Mouse (Mus musculus) kidney, postnatal 0 days (tissue): ENCODE data around the gene Psg19. TPM values are rescaled to one million over a fixed set of nuclear protein-coding genes. Genes with fewer than 3 reads are reported as not detected.
A peak's percentile ranks its signal among the peaks of the same experiment; 100 is the strongest.

Experiments used
- ATAC-seq: fragments of 200-750 bp; cut with Nextera tagmentation; replicated peaks from 2 replicates; pipeline ENCODE4 v1.8.0; 2017; ENCODE audit warnings: low read depth, moderate number of reproducible peaks, moderate TSS enrichment, moderate library complexity; ENCODE audit not compliant: low FRiP score
- DNase-seq: peaks from one replicate; pipeline ENCODE4 v3.0.0-alpha.2; 2016; ENCODE audit warnings: low spot score
- H3K27ac ChIP-seq: fragments of 300-500 bp; sonication (generic); 2 replicates; pipeline ENCODE4 v1.5.1; 2014; ENCODE audit warnings: mild to moderate bottlenecking
- H3K27me3 ChIP-seq: fragments of 300-500 bp; sonication (generic); 2 replicates; pipeline ENCODE4 v1.6.1; 2014; ENCODE audit warnings: low read length, mixed read lengths; ENCODE audit not compliant: insufficient read depth
- H3K36me3 ChIP-seq: fragments of 300-500 bp; sonication (generic); 2 replicates; pipeline ENCODE4 v1.6.1; 2014; ENCODE audit warnings: low read length, mixed read lengths; ENCODE audit not compliant: insufficient read depth
- H3K4me1 ChIP-seq: fragments of 300-500 bp; sonication (generic); replicated peaks from 2 replicates; pipeline ENCODE4 v1.6.1; 2014; ENCODE audit warnings: antibody characterized with exemption, low read length, mixed read lengths; ENCODE audit not compliant: insufficient read depth
- H3K4me2 ChIP-seq: fragments of 300-500 bp; sonication (generic); 2 replicates; pipeline ENCODE4 v1.6.1; 2014; ENCODE audit warnings: mild to moderate bottlenecking, low read length, moderate library complexity, mixed read lengths
- H3K4me3 ChIP-seq: fragments of 300-500 bp; sonication (generic); replicated peaks from 2 replicates; pipeline ENCODE4 v1.5.1; 2014; ENCODE audit warnings: low read depth, low read length
- H3K9ac ChIP-seq: fragments of 300-500 bp; sonication (generic); 2 replicates; pipeline ENCODE4 v1.6.1; 2014; ENCODE audit warnings: low read depth, low read length
- H3K9me3 ChIP-seq: fragments of 300-500 bp; sonication (generic); replicated peaks from 2 replicates; pipeline ENCODE4 v1.6.1; 2016; ENCODE audit warnings: low read length, inconsistent platforms, mixed read lengths
- CTCF ChIP-seq: IDR thresholded peaks from 2 replicates; pipeline ENCODE4 v1.5.1; 2016; ENCODE audit warnings: antibody characterized with exemption, low read depth, mild to moderate bottlenecking, moderate library complexity
- WGBS: fragments of 180-500 bp; shearing (Covaris S2); extraction: QIAGEN DNeasy Blood & Tissue Kit; methylation state at CpG from one replicate; pipeline ENCODE4 v1.1.7; 2014; 5-methylcytosine and 5-hydroxymethylcytosine counted together
- polyA plus RNA-seq: library from polyadenylated mRNA; unstranded; fragments of >200 nt; fragmentation: Nextera tagmentation; extraction: Ambion mirVana; gene quantifications from 2 replicates; pipeline ENCODE4 v1.2.1, GENCODE M21; 2015

The Psg19 gene
- polyA plus RNA-seq, 1 experiment from 2014 or later: not detected

- Histone ChIP-seq H3K4me2 (peak overlapping the region; percentile 26; the same call in 1 of the 2 replicates), H3K9ac (no peak overlapping the region), H3K4me1 (no peaks in the 10 kb centered on the region), H3K27ac (no peak overlapping the region), H3K9me3 (no peaks in the 10 kb centered on the region), H3K27me3 (peaks cover 9% of the 10 kb centered on the region; the same call in 1 of the 2 replicates), H3K4me3 (no peak overlapping the region), H3K36me3 (no peaks in the 10 kb centered on the region)
- TF ChIP-seq CTCF: no peak
- ATAC-seq: no peak
- 9% methylated on average over 20 of the region's 20 CpGs for WGBS
- DNase-seq: peak; percentile 5
These were observed 52.0 kb downstream of the Psg19 start for GRCm38 (mm10) chr7:18746189-18746860.

Other genes with a start within 250 kb of the Psg19 start
- gene Psg27, start 231.2 kb downstream of the Psg19 start, polyA plus RNA-seq: not detected in 2 replicates
- gene Psg23, start 182.0 kb downstream of the Psg19 start, polyA plus RNA-seq: not detected in 2 replicates
- not detected in 2 replicates for gene Psg21, start 141.8 kb downstream of the Psg19 start, polyA plus RNA-seq
- gene Psg20, start 112.3 kb downstream of the Psg19 start, polyA plus RNA-seq: not detected in 2 replicates
- not detected in 2 replicates for gene Psg22, start 80.4 kb downstream of the Psg19 start, polyA plus RNA-seq
- 0.13 TPM in 1 of 2 replicates, not detected in the other for gene Psg17, start 23.1 kb upstream of the Psg19 start, polyA plus RNA-seq
- gene Mill2, start 41.4 kb upstream of the Psg19 start, polyA plus RNA-seq: 2.0 and 2.5 TPM in 2 replicates
- 2.6 and 3.2 TPM in 2 replicates for gene Pglyrp1, start 72.8 kb upstream of the Psg19 start, polyA plus RNA-seq
- gene Ccdc61, start 111.9 kb upstream of the Psg19 start, polyA plus RNA-seq: 22.4 and 26.3 TPM in 2 replicates
- 0.55 and 0.58 TPM in 2 replicates for gene Nova2, start 127.4 kb upstream of the Psg19 start, polyA plus RNA-seq
- gene Nanos2, start 188.9 kb upstream of the Psg19 start, polyA plus RNA-seq: 0.09 TPM in 1 of 2 replicates, not detected in the other
- gene Mypop, start 192.7 kb upstream of the Psg19 start, polyA plus RNA-seq: 3.3 and 3.6 TPM in 2 replicates
- gene Irf2bp1, start 205.5 kb upstream of the Psg19 start, polyA plus RNA-seq: 15.2 and 17.3 TPM in 2 replicates
- gene Foxa3, start 225.0 kb upstream of the Psg19 start, polyA plus RNA-seq: 0.53 and 0.57 TPM in 2 replicates
- gene Sympk, start 225.9 kb upstream of the Psg19 start, polyA plus RNA-seq: 16.6 and 17.6 TPM in 2 replicates